Mouse (Mus musculus): Measurements from ENCODE around the gene Olfr145. TPM values are rescaled to one million over a fixed set of nuclear protein-coding genes. Genes with fewer than 3 reads are reported as not detected.

Gene Olfr145
- polyA plus RNA-seq, 1 experiment from 2014 or later: not detected

DNA sequence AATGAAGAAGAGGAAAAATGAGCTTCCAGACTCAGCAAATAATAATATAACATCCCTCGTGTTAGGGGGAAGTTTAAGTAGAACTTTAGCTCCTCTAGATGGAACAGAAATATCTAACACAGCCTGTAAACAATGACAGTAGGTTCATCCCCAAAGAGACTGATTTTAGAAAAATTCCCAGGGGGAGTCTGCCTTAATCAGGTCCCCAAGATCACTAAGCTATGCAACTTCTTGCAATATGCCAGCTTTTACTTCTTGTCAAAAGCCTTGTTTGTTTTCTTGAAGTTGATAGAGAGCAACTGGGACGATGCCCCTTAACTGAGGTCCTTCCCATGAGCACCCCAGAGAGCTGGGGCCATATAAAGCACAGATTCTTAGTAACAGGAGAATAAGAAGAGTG, 21.0 kb downstream of the Olfr145 start, which contains the start of gene Olfr878:
Gene Olfr878, plus strand, starts transcription at position 301 of the 400 bp plus-strand sequence.
- H3K27ac ChIP-seq (replicated peaks; ENCODE audit: low read depth, low read length): no peak within 1 kb of the TSS
- ATAC-seq (ENCODE audit: insufficient number of reproducible peaks, low FRiP score, low TSS enrichment, low read depth) (no peak), DNase-seq (ENCODE audit: low spot score) (no peak)
- no peaks in the 10 kb centered on the region for H3K36me3 ChIP-seq (ENCODE audit: control insufficient read depth, insufficient read depth, low read length)
- no peaks in the 10 kb centered on the region for H3K4me1 ChIP-seq (ENCODE audit: control insufficient read depth, insufficient read depth, low read length)
- WGBS: 73% methylated on average over 2 of the region's 2 CpGs
- H3K27me3 ChIP-seq (ENCODE audit: control insufficient read depth, insufficient read depth, low read length): no peaks in the 10 kb centered on the region
- H3K4me3 ChIP-seq (ENCODE audit: low read depth, low read length): no peak within 1 kb of the TSS
- H3K9me3 ChIP-seq (ENCODE audit: control insufficient read depth, low read length): no peaks in the 10 kb centered on the region
- H3K4me2 ChIP-seq (ENCODE audit: low read depth, severe bottlenecking): no peak within 1 kb of the TSS
- H3K9ac ChIP-seq (ENCODE audit: low read length): no peak within 1 kb of the TSS

DNA sequence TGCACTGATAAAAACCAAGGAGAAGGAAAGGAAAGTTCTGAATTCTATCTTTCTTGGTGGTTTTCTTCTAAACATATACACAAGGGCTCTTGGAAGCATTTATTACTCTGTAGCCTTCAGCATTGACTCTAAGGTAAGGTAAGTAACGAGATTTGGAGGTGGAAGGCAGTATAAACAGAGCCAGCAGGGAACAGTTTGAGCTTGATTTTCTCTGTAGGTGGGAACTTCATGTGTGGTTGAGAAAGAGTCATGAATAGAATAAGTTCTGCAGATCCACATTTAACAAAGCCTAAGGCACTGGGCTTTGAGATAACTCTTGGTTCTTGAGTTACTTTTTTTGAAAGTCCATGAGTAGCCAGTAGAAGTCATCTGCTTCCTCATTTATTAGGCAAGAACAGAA, 21.5 kb downstream of the Olfr145 start:
- H3K4me2 ChIP-seq (ENCODE audit: low read depth, severe bottlenecking): no peak overlapping the region
- DNase-seq (ENCODE audit: low spot score): no peak
- H3K4me1 ChIP-seq (ENCODE audit: control insufficient read depth, insufficient read depth, low read length): no peaks in the 10 kb centered on the region
- no peak for ATAC-seq (ENCODE audit: insufficient number of reproducible peaks, low FRiP score, low TSS enrichment, low read depth)
- no peak overlapping the region for H3K4me3 ChIP-seq (ENCODE audit: low read depth, low read length)
- H3K9ac ChIP-seq (ENCODE audit: low read length): no peak overlapping the region
- H3K36me3 ChIP-seq (ENCODE audit: control insufficient read depth, insufficient read depth, low read length): no peaks in the 10 kb centered on the region
- 51% methylated on average over 1 of the region's 1 CpGs for WGBS
- H3K9me3 ChIP-seq (ENCODE audit: control insufficient read depth, low read length): no peaks in the 10 kb centered on the region
- H3K27me3 ChIP-seq (ENCODE audit: control insufficient read depth, insufficient read depth, low read length): no peaks in the 10 kb centered on the region
- H3K27ac ChIP-seq (replicated peaks; ENCODE audit: low read depth, low read length): no peak overlapping the region

DNA sequence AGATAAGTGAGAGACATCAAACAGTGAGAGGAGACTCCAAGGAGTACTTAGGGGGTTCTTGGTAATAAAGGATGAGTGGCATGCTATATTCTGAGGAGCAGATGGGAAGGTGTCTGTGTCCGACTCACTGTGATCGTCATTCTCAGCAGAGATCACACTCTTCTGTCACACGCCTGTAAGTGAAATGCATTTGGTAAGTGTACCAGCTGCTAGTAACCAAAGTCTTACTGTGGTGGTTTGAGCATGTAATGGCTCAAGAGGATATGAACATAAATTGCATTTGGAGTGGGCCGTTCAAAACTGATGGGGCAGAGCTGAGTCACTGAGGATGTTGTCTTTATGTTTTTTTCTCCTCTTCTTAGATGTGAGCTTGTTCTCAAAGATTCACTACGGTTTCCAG, 27.7 kb downstream of the Olfr145 start:
- H3K4me3 ChIP-seq (ENCODE audit: low read depth, low read length): no peak overlapping the region
- no peak overlapping the region for H3K4me2 ChIP-seq (ENCODE audit: low read depth, severe bottlenecking)
- no peak for DNase-seq (ENCODE audit: low spot score)
- H3K9ac ChIP-seq (ENCODE audit: low read length): no peak overlapping the region
- ATAC-seq (ENCODE audit: insufficient number of reproducible peaks, low FRiP score, low TSS enrichment, low read depth): no peak
- H3K9me3 ChIP-seq (ENCODE audit: control insufficient read depth, low read length): no peaks in the 10 kb centered on the region
- H3K27me3 ChIP-seq (ENCODE audit: control insufficient read depth, insufficient read depth, low read length): no peaks in the 10 kb centered on the region
- no peak overlapping the region for H3K27ac ChIP-seq (replicated peaks; ENCODE audit: low read depth, low read length)
- no peaks in the 10 kb centered on the region for H3K36me3 ChIP-seq (ENCODE audit: control insufficient read depth, insufficient read depth, low read length)
- WGBS: 81% methylated on average over 5 of the region's 5 CpGs
- H3K4me1 ChIP-seq (ENCODE audit: control insufficient read depth, insufficient read depth, low read length): no peaks in the 10 kb centered on the region

DNA sequence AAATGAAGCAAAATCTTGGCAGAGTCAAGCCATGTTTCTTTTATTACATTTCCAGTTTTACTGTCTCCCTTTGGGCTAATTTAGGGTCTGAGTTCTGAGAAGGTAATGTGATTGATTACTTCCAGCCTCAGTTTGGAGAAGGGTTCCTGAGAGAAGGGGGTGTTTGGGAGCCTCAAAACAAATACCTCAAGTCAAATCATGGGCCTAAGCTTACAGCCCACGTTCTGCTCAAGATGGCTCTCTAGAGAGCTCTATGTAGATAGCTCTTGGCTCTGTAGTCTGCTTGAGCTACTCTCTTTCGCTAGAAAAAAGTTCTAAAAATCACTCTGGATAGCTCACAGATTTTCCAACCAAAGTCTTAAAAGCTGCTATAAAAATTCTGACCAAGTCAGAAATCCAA, 28.9 kb downstream of the Olfr145 start:
- Histone ChIP-seq H3K4me1 (ENCODE audit: control insufficient read depth, insufficient read depth, low read length) (no peaks in the 10 kb centered on the region), H3K4me2 (ENCODE audit: low read depth, severe bottlenecking) (no peak overlapping the region), H3K27me3 (ENCODE audit: control insufficient read depth, insufficient read depth, low read length) (no peaks in the 10 kb centered on the region), H3K9ac (ENCODE audit: low read length) (no peak overlapping the region), H3K36me3 (ENCODE audit: control insufficient read depth, insufficient read depth, low read length) (no peaks in the 10 kb centered on the region), H3K9me3 (ENCODE audit: control insufficient read depth, low read length) (no peaks in the 10 kb centered on the region), H3K27ac (replicated peaks; ENCODE audit: low read depth, low read length) (no peak overlapping the region), H3K4me3 (ENCODE audit: low read depth, low read length) (no peak overlapping the region)
- 59% methylated on average over 2 of the region's 2 CpGs for WGBS
- ATAC-seq (ENCODE audit: insufficient number of reproducible peaks, low FRiP score, low TSS enrichment, low read depth) (no peak), DNase-seq (ENCODE audit: low spot score) (no peak)

DNA sequence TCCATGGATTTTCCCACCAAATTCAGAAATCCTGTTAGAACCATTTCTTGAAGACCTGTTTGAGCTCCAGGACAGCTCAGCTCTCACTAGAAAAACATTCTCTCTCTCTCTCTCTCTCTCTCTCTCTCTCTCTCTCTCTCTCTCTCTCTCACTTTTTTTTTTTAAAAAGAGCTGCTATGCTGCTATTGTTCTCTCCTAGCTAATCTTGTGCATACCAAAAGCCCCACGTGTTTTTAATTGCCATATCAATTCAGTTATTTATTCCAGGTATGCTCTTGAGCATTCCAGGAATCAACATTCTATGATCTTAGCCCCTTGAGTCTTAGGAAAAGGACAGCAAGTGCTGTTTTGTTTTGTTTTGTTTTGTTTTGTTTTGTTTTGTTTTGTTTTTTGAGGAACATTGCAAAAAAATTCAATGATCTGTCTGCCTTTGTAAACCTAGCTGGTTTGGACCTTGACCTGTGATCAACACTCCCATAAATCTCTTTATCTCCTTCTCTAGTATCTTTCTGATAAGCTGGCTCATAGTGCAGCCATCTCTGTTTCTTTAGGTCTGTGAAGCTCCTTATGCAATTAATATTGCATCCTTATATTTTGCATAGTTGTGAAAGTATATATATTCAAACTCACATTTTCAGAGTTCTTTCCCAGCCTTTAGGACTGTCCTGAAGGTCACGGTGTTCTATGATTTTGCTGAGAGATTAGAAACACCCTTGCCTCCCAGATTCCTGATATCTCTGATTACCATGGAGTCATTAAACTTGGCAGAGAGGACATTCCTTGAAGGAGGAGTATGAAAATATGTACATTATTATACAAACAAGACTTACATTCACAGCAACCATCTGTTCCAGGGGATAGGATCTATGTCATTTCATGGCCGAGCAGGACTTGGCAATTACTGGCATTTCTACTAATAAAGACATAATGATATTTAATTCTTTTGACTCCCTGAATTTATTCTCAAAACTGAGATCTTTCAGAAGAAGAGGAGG, 29.8 kb downstream of the Olfr145 start:
- ATAC-seq (ENCODE audit: insufficient number of reproducible peaks, low FRiP score, low TSS enrichment, low read depth) (no peak), DNase-seq (ENCODE audit: low spot score) (no peak)
- 71% methylated on average over 3 of the region's 3 CpGs for WGBS
- H3K9ac ChIP-seq (ENCODE audit: low read length): no peak overlapping the region
- H3K27ac ChIP-seq (replicated peaks; ENCODE audit: low read depth, low read length): no peak overlapping the region
- no peaks in the 10 kb centered on the region for H3K36me3 ChIP-seq (ENCODE audit: control insufficient read depth, insufficient read depth, low read length)
- H3K4me3 ChIP-seq (ENCODE audit: low read depth, low read length): no peak overlapping the region
- no peaks in the 10 kb centered on the region for H3K4me1 ChIP-seq (ENCODE audit: control insufficient read depth, insufficient read depth, low read length)
- no peak overlapping the region for H3K4me2 ChIP-seq (ENCODE audit: low read depth, severe bottlenecking)
- H3K9me3 ChIP-seq (ENCODE audit: control insufficient read depth, low read length): no peaks in the 10 kb centered on the region
- H3K27me3 ChIP-seq (ENCODE audit: control insufficient read depth, insufficient read depth, low read length): no peaks in the 10 kb centered on the region

DNA sequence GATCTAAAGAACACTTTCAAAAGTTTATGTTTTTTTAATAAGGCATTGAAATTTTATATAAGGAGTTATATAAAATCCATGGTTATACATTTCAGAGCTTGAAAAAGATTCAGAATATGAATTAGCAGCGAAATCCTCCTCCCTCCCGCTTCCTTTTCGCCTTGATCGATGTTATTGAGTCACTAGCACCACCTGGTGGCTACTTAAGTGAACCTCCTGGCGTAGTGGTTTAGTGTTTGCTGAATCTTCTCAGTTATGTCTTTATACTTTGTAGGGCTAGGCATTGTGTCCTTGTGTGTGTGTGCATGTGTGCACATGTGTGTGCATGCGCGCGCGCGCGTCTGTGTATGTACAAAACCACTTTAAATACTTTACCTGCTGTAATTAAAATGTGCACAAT, 36.0 kb downstream of the Olfr145 start:
- no peak for ATAC-seq (ENCODE audit: insufficient number of reproducible peaks, low FRiP score, low TSS enrichment, low read depth)

DNA sequence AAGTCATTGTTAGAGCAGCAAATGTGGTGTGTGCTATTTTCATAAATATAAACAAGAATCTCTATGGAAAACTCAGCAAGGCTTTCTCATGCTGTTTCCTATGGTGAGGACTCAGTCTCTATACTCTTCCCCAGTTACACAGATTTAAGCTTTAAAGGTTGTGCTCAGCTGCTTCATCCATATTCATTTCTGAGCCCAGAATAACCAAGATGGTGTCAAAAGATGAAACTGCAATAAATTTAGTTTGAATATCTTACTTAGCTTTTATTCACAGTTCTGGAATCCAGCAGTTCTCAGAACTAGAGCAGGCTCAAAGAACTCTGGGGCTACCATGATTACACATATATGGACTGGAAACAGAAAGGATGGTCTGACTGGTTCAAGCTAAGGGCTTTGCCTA, 37.6 kb downstream of the Olfr145 start:
- Histone ChIP-seq H3K9ac (ENCODE audit: low read length) (no peak overlapping the region), H3K9me3 (ENCODE audit: control insufficient read depth, low read length) (no peaks in the 10 kb centered on the region), H3K27me3 (ENCODE audit: control insufficient read depth, insufficient read depth, low read length) (no peaks in the 10 kb centered on the region), H3K4me2 (ENCODE audit: low read depth, severe bottlenecking) (no peak overlapping the region), H3K4me3 (ENCODE audit: low read depth, low read length) (no peak overlapping the region), H3K27ac (replicated peaks; ENCODE audit: low read depth, low read length) (no peak overlapping the region), H3K36me3 (ENCODE audit: control insufficient read depth, insufficient read depth, low read length) (no peaks in the 10 kb centered on the region), H3K4me1 (ENCODE audit: control insufficient read depth, insufficient read depth, low read length) (no peaks in the 10 kb centered on the region)
- no peak for DNase-seq (ENCODE audit: low spot score)
- no peak for ATAC-seq (ENCODE audit: insufficient number of reproducible peaks, low FRiP score, low TSS enrichment, low read depth)

More for the DNA sequence above, 36.0 kb downstream of the Olfr145 start:
- 12% methylated on average over 11 of the region's 11 CpGs for WGBS
- Histone ChIP-seq H3K27ac (replicated peaks; ENCODE audit: low read depth, low read length) (no peak overlapping the region), H3K27me3 (ENCODE audit: control insufficient read depth, insufficient read depth, low read length) (no peaks in the 10 kb centered on the region), H3K4me2 (ENCODE audit: low read depth, severe bottlenecking) (no peak overlapping the region), H3K4me3 (ENCODE audit: low read depth, low read length) (no peak overlapping the region), H3K4me1 (ENCODE audit: control insufficient read depth, insufficient read depth, low read length) (no peaks in the 10 kb centered on the region), H3K36me3 (ENCODE audit: control insufficient read depth, insufficient read depth, low read length) (no peaks in the 10 kb centered on the region), H3K9me3 (ENCODE audit: control insufficient read depth, low read length) (no peaks in the 10 kb centered on the region), H3K9ac (ENCODE audit: low read length) (no peak overlapping the region)
- peak; percentile 55 for DNase-seq (ENCODE audit: low spot score)

DNA sequence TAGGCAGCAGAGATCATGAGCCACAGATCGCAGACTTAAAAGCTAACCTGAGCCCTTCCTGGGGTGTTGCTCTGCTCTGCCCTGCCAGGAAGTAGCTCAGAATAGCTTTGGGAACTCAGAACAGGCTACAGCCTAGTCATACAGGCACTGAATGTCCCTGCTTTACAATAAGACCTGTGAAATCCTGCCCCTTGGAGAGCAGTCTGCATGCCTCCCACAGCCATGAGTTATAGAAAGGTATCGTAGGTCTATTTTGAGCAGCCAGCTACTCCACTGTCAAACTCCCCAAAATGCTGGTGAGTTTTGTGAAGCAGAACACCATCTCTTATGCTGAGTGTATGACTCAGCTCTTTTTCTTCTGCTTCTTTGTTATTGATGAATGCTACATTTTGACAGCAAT, 44.6 kb downstream of the Olfr145 start:
- Histone ChIP-seq H3K4me1 (ENCODE audit: control insufficient read depth, insufficient read depth, low read length) (no peaks in the 10 kb centered on the region), H3K36me3 (ENCODE audit: control insufficient read depth, insufficient read depth, low read length) (no peaks in the 10 kb centered on the region), H3K27me3 (ENCODE audit: control insufficient read depth, insufficient read depth, low read length) (no peaks in the 10 kb centered on the region), H3K4me3 (ENCODE audit: low read depth, low read length) (no peak overlapping the region), H3K27ac (replicated peaks; ENCODE audit: low read depth, low read length) (no peak overlapping the region), H3K9me3 (ENCODE audit: control insufficient read depth, low read length) (no peaks in the 10 kb centered on the region), H3K9ac (ENCODE audit: low read length) (no peak overlapping the region), H3K4me2 (ENCODE audit: low read depth, severe bottlenecking) (no peak overlapping the region)
- 87% methylated on average over 2 of the region's 2 CpGs for WGBS
- DNase-seq (ENCODE audit: low spot score) (no peak), ATAC-seq (ENCODE audit: insufficient number of reproducible peaks, low FRiP score, low TSS enrichment, low read depth) (no peak)

Data from limb, embryonic 11.5 days (tissue).